Mouse (Mus musculus) cerebellum, postnatal 10 days (tissue): ENCODE measurements around the gene Bub1b.
A peak's percentile ranks its signal among the peaks of the same experiment; 100 is the strongest.

Source experiments
- DNase-seq, 2 experiments: peaks; one replicate each; pipeline ENCODE4 v3.0.0; 2021; ENCODE audit warnings: mixed read lengths in 2 of 2

The Bub1b gene

GRCm38 (mm10) chr2:118667181-118667580 lies 69.2 kb downstream of the Bub1b start:
- no peak for DNase-seq

GRCm38 (mm10) chr2:118669245-118669644 lies 71.2 kb downstream of the Bub1b start:
- DNase-seq: no peak

- DNase-seq: peak in 1 of 2 experiments; percentile 32
These were observed 71.8 kb downstream of the Bub1b start for GRCm38 (mm10) chr2:118669785-118670184.

- DNase-seq: no peak
These were observed 73.7 kb downstream of the Bub1b start for GRCm38 (mm10) chr2:118671728-118672127.

- no peak for DNase-seq
These were observed 75.9 kb downstream of the Bub1b start for GRCm38 (mm10) chr2:118673686-118674465.

- DNase-seq: no peak
These were observed 76.5 kb downstream of the Bub1b start for GRCm38 (mm10) chr2:118674500-118674899.

- DNase-seq: peak; percentile 43 to 51
These were observed 79.1 kb downstream of the Bub1b start for GRCm38 (mm10) chr2:118676839-118677741.

DNA sequence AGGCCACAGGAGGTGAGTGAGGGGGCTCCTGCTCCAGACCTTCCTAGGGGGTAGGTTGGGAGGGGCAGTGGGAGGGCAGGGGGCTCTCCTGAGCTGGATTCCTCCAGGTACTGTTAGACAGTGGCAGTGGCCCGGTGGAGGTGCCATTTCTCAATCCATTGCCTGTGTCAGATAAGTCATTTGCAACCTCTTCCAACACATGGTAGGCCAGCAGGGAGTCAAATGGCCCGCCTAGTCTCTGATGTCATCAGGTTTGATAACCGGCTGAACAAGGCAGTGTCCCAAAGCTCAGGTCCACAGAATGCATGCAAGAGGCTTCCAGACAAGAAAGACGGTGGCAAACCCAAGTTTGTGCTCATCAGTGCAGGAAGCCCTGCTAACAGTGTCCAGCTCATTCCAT lies 79.8 kb downstream of the Bub1b start:
- DNase-seq: peak; percentile 61 to 64

DNA sequence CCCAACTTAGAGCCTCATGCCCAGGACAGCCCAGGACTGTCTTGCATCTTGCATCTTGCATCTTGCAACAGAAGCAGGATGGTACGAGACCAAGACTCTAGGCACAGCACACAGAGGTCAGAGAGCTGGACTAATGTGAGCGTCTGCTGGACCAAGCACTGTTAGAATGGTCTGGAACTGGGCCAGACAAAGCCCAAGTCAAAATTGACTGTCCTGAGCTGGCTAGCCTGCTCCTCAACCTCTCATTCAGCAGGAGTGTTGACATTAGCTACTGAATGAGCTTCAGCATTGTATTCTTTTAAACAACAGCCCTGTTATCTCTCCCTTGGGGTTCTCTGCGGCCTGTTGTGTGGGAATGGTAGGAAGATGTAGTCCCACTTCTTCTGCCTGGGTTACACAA lies 81.6 kb downstream of the Bub1b start:
- DNase-seq: no peak

GRCm38 (mm10) chr2:118680926-118681325 lies 82.9 kb downstream of the Bub1b start:
- DNase-seq: no peak

DNA sequence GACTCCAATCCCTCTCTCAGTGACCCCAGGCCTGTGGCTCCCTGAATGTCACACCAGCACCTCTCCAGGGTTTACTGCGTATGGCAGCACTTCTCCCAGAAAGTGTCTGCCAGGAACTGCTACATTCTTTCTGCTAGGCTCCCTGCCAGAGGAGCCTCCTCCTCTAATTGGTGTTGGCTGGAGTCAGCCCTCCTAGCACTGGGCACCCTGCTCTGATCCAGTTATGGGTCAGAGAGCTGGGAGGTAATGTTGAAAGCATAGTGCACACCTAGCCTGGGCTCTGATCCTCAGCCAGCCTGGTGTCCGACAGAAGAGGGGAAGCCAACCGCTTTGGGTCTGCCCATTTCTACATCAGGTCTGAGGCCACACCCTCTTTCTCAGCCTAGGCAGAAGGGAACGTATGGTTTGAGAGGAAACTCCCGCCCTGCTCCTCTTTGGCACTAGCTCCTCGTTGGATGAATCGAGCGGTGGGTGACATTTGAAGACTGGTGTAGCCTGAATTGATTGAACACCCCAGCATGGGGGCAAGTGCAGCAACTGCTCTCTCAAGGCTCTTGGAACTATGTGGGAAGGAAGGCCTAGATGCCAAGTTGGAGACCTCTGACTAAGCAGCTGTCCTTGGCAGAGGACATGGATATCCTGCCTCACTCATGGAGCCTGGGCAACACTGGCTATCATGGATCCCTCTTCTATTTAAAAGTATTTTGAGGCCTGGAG lies 84.7 kb downstream of the Bub1b start:
- peak; percentile 39 to 49 for DNase-seq

DNA sequence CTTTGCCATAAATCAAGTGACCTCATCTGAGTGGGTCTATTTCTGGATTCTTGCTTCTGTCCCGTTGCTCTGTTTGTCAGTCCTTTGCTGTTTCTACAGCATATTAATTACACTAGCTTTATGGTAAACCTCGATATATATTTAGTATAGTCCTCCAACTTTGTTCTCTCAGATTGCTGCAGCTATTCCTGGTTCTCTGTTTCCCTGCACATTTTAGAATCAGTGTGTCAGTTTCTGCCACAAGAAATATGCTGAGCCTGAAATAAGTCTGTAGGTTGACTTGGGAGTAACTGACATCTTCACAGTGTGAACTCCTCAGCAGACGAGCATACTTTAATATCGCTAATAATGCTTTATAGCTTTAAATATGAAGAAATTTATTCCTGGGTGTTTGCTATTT lies 87.1 kb downstream of the Bub1b start:
- DNase-seq: no peak

- no peak for DNase-seq
These were observed 88.7 kb downstream of the Bub1b start for GRCm38 (mm10) chr2:118686693-118687092.

GRCm38 (mm10) chr2:118687791-118688190 lies 89.8 kb downstream of the Bub1b start:
- no peak for DNase-seq

DNA sequence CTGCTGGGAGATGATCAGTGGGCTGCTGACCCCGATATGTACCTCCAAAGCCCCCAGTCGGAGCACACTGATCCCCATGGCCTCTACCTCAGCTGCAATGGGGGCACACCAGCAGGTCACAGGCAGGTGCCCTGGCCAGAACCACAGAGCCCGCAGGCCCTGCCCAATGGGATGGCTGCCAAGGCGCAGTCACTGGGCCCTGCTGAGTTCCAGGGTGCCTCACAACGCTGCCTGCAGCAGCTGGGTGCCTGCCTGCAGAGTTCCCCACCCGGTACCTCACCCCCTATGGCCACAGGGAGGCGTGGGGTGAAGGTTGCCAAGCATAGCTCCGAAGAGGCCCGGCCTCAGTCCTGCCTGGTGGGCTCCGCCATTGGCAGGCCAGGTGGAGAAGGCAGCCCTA lies 91.9 kb downstream of the Bub1b start:
- DNase-seq: peak in 1 of 2 experiments; percentile 25
